Mouse (Mus musculus) kidney, embryonic 16.5 days (tissue): ENCODE data around the gene Cacng6. TPM values are rescaled to one million over a fixed set of nuclear protein-coding genes. Genes with fewer than 3 reads are reported as not detected.

Experiments used
- ATAC-seq: fragments of 200-750 bp; cut with Nextera tagmentation; 2 replicates; pipeline ENCODE4 v1.8.0; 2017; ENCODE audit warnings: moderate TSS enrichment; ENCODE audit not compliant: low FRiP score, low TSS enrichment
- H3K27ac ChIP-seq: fragments of 300-500 bp; sonication (generic); 2 replicates; pipeline ENCODE4 v1.5.1; 2014; ENCODE audit warnings: low read length
- H3K27me3 ChIP-seq: fragments of 300-500 bp; sonication (generic); 2 replicates; pipeline ENCODE4 v1.6.1; 2014; ENCODE audit warnings: low read length, control low read depth, mixed read lengths; ENCODE audit not compliant: insufficient read depth
- H3K36me3 ChIP-seq: fragments of 300-500 bp; sonication (generic); 2 replicates; pipeline ENCODE4 v1.6.1; 2014; ENCODE audit warnings: low read length, control low read depth, mixed read lengths; ENCODE audit not compliant: insufficient read depth
- H3K4me1 ChIP-seq: fragments of 300-500 bp; sonication (generic); 2 replicates; pipeline ENCODE4 v1.6.1; 2014; ENCODE audit warnings: low read length, control low read depth, mixed read lengths; ENCODE audit not compliant: insufficient read depth
- H3K4me2 ChIP-seq: fragments of 300-500 bp; sonication (generic); replicated peaks from 2 replicates; pipeline ENCODE4 v1.6.1; 2014; ENCODE audit warnings: low read depth, low read length
- H3K4me3 ChIP-seq: fragments of 300-500 bp; sonication (generic); 2 replicates; pipeline ENCODE4 v1.5.1; 2014; ENCODE audit warnings: mild to moderate bottlenecking, low read length
- H3K9ac ChIP-seq: fragments of 300-500 bp; sonication (generic); replicated peaks from 2 replicates; pipeline ENCODE4 v1.6.1; 2014; ENCODE audit warnings: low read length
- H3K9me3 ChIP-seq: fragments of 300-500 bp; sonication (generic); 2 replicates; pipeline ENCODE4 v1.6.1; 2016; ENCODE audit warnings: low read length, control low read depth
- WGBS: fragments of 180-500 bp; shearing (Covaris S2); extraction: QIAGEN DNeasy Blood & Tissue Kit; methylation state at CpG from one replicate; pipeline ENCODE4 v1.1.7; 2014; 5-methylcytosine and 5-hydroxymethylcytosine counted together
- polyA plus RNA-seq: library from polyadenylated mRNA; unstranded; fragments of >200 nt; fragmentation: Nextera tagmentation; extraction: Ambion mirVana; gene quantifications from 2 replicates; pipeline ENCODE4 v1.2.1, GENCODE M21; 2015

Gene Cacng6
- 0.19 and 0.22 TPM in 2 replicates for polyA plus RNA-seq

DNA sequence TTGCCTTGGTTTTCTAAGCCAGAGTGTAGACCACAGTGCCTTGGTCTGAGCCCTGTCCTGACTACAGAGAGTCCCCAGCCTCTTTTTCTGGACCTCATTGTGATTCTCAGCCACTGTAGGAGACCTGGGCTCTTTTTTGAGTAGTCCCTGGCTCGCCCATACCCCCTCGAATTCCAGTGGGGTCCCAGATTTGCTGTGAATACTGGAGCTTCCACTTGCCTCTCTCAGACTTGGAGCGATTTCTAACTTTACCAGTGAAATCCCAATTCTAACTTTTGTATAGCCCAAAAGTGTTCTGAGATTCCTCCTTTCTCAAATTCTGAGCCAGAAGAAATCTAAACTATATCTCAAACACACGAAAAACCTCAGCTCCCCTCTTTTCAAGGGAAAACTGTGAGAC lies at the start of gene Cacng6:
Gene Cacng6, plus strand, starts transcription at position 301 of the 400 bp plus-strand sequence.
- H3K9me3 ChIP-seq: no peaks in the 10 kb centered on the region
- peaks cover 8% of the 10 kb centered on the region; the same call in 1 of the 2 replicates for H3K4me1 ChIP-seq
- H3K27ac ChIP-seq: no peak within 1 kb of the TSS
- WGBS: 32% methylated on average over 4 of the region's 4 CpGs
- no peak within 1 kb of the TSS for H3K9ac ChIP-seq
- H3K36me3 ChIP-seq: no peaks in the 10 kb centered on the region
- H3K4me2 ChIP-seq: peak within 1 kb of the TSS; percentile 41
- H3K27me3 ChIP-seq: peaks cover 59% of the 10 kb centered on the region
- no peak for ATAC-seq
- peak within 1 kb of the TSS; percentile 9 for H3K4me3 ChIP-seq

DNA sequence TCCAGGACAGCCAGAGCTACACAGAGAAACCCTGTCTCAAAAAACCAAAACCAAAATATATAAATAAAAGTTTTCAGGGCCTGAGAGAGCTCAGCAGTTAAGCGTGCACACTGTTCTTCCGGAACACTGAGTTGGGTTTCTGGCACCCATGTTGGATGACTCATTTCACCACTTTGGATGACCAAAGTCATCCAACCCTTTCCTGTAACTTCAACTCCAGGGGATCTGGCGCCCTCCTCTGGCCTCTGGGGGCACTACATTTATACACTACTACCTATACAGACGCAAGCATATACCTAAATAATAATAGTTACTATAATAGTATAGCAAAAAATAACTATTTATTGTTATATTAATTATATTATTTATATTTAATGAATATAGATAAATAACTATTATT lies 47.2 kb upstream of the Cacng6 start:
- 55% methylated on average over 4 of the region's 4 CpGs for WGBS
- H3K9ac ChIP-seq: no peak overlapping the region
- H3K27me3 ChIP-seq: no peaks in the 10 kb centered on the region
- no peak overlapping the region for H3K4me2 ChIP-seq
- no peak overlapping the region for H3K27ac ChIP-seq
- no peak for ATAC-seq
- H3K9me3 ChIP-seq: no peaks in the 10 kb centered on the region
- no peak overlapping the region for H3K4me3 ChIP-seq
- H3K4me1 ChIP-seq: no peaks in the 10 kb centered on the region
- no peaks in the 10 kb centered on the region for H3K36me3 ChIP-seq

DNA sequence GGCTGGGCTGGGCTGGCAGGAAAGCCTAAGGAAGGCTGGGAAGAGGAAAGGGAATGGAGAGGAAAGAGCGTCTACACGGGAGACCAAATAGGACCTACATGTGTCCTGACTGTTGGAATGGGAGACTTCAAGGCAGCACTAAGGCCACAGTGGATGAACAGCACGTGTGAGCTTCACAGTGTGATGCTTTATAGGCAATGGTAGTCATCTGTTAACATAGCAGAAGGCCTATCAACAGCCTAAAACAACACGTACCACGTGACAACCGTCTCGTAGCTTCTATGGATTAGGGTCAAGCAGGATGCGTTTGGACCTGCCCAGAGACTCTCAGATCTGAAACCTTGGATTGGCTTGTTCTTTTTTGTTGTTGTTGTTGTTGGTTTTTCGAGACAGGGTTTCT lies 41.9 kb upstream of the Cacng6 start:
- H3K27me3 ChIP-seq: no peaks in the 10 kb centered on the region
- H3K9ac ChIP-seq: no peak overlapping the region
- H3K27ac ChIP-seq: no peak overlapping the region
- H3K4me3 ChIP-seq: no peak overlapping the region
- H3K9me3 ChIP-seq: no peaks in the 10 kb centered on the region
- H3K36me3 ChIP-seq: no peaks in the 10 kb centered on the region
- H3K4me1 ChIP-seq: no peaks in the 10 kb centered on the region
- H3K4me2 ChIP-seq: no peak overlapping the region
- ATAC-seq: no peak
- 87% methylated on average over 9 of the region's 9 CpGs for WGBS

- WGBS: 91% methylated on average over 5 of the region's 5 CpGs
- ATAC-seq: no peak
Observed at GRCm38 (mm10) chr7:3384807-3385319, 39.1 kb upstream of the Cacng6 start.

GRCm38 (mm10) chr7:3386036-3386730 lies 37.8 kb upstream of the Cacng6 start:
- no peak for ATAC-seq
- no peaks in the 10 kb centered on the region for H3K36me3 ChIP-seq
- H3K4me1 ChIP-seq: peaks cover 3% of the 10 kb centered on the region; the same call in 1 of the 2 replicates
- H3K4me3 ChIP-seq: no peak overlapping the region
- H3K27me3 ChIP-seq: no peaks in the 10 kb centered on the region
- no peak overlapping the region for H3K4me2 ChIP-seq
- H3K27ac ChIP-seq: no peak overlapping the region
- 80% methylated on average over 6 of the region's 6 CpGs for WGBS
- H3K9ac ChIP-seq: no peak overlapping the region
- no peaks in the 10 kb centered on the region for H3K9me3 ChIP-seq

More at GRCm38 (mm10) chr7:3384807-3385319, 39.1 kb upstream of the Cacng6 start:
- Histone ChIP-seq H3K9me3 (no peaks in the 10 kb centered on the region), H3K9ac (no peak overlapping the region), H3K27ac (no peak overlapping the region), H3K4me3 (no peak overlapping the region), H3K36me3 (no peaks in the 10 kb centered on the region), H3K27me3 (no peaks in the 10 kb centered on the region), H3K4me1 (no peaks in the 10 kb centered on the region), H3K4me2 (no peak overlapping the region)

DNA sequence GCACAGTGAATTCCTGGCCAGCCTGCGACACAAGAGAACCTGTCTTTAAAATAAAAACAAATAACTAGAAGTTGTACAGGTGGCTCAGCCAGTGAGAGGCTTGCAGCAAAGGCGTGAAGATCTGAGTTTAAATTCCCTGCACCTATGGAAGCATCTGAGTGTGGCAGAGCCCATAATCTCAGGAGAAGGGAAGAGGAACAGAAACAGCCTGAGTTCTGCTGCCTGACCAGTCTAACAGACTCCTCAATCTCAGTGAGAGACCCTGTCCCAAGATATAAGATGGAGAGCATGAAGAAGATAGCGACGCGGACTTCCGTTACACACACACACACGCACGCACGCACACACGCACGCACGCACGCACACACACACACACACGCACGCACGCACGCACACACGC lies 36.2 kb upstream of the Cacng6 start:
- Histone ChIP-seq H3K36me3 (no peaks in the 10 kb centered on the region), H3K27ac (no peak overlapping the region), H3K4me2 (no peak overlapping the region), H3K4me1 (peaks cover 5% of the 10 kb centered on the region; the same call in 1 of the 2 replicates), H3K9me3 (no peaks in the 10 kb centered on the region), H3K27me3 (no peaks in the 10 kb centered on the region), H3K4me3 (no peak overlapping the region), H3K9ac (no peak overlapping the region)
- WGBS: 86% methylated on average over 18 of the region's 18 CpGs
- no peak for ATAC-seq

- H3K36me3 ChIP-seq: no peaks in the 10 kb centered on the region
- H3K4me3 ChIP-seq: no peak overlapping the region
- no peaks in the 10 kb centered on the region for H3K9me3 ChIP-seq
- H3K4me2 ChIP-seq: no peak overlapping the region
- 61% methylated on average over 6 of the region's 6 CpGs for WGBS
- H3K9ac ChIP-seq: no peak overlapping the region
- no peak overlapping the region for H3K27ac ChIP-seq
- ATAC-seq: no peak
- H3K4me1 ChIP-seq: peaks cover 5% of the 10 kb centered on the region; the same call in 1 of the 2 replicates
- no peaks in the 10 kb centered on the region for H3K27me3 ChIP-seq
Observed at GRCm38 (mm10) chr7:3388885-3389284, 35.1 kb upstream of the Cacng6 start.

DNA sequence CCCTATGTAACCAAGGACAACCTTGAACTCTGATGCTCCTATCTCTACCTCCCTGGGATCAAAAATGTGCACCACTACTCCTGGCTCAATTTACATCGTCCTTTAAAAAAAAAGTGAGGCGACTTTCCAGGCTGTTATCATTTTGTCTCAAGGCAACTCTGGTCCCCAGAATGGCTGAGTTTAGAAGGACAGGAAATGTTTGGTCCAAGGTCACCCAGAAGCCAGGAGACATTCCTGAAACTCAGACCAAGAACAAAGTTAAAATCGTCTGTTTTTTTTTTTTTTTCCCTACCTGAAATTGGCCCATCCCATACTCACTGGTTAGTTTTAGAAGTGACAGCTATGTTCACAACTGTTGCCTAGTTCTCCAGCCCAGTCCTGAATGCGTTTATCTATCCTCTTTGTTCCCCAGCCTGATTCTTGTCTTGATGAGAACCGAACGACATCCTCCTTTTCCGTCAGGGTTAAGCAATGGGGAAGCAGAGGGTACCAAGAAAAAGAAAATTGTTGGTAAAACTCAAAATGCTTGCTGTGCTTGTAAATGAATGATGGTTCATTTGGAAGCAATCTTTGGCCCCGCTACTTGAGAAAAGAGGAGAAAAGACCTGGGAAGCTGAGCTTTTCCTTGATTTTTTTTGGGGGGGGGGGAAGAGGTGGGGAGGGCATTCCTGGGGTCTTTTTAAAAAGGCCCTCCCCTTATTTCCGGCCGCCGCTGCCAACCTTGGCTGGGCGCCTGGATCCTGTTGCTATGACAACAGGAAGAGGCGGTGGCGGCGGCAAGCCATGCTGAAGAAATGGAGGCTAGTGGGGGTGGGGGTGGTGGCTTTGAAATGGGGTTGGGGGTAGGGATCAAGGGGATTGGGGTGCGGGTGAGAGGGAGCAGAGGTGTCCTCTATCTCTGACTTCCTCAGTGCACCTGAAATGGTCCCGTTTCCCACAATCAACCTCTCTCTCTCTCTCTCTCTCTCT lies 34.3 kb upstream of the Cacng6 start:
- Histone ChIP-seq H3K36me3 (no peaks in the 10 kb centered on the region), H3K9ac (no peak overlapping the region), H3K27me3 (no peaks in the 10 kb centered on the region), H3K4me3 (peak overlapping the region; percentile 19), H3K27ac (no peak overlapping the region), H3K9me3 (no peaks in the 10 kb centered on the region), H3K4me2 (peak overlapping the region; percentile 49), H3K4me1 (peaks cover 5% of the 10 kb centered on the region; the same call in 1 of the 2 replicates)
- WGBS: 4% methylated on average over 14 of the region's 17 CpGs
- ATAC-seq: no peak

DNA sequence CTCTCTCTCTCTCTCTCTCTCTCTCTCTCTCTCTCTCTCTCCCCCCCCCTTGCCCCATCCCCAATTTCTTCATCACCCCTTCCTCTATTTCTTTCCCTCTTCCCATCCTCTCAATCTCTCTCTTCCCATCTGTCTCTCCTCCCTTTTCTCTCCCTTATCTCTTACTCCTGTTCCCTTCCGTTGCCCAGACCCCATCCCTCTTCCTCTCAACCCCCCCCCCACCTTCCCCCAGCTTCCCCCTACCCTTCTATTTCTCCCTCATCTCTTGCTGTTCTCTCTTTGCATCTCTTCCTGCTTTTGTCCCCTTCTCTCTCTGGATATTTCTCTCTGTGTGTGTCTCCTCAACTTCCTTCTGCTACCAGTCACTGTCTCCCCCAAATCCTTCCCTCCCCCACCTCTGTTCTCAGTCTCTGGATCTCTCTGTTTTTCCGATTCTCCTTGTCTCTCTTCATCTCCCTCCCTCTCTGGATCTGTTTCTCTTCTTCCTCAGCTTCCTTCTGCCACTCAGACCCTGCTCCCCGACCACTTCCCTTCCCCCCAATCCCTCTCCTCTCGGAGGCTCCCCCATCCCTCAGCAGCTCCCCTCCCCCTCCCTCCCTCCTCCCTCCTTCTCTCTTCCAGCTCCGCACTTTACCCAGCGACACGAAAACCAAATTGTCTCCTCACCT lies 33.4 kb upstream of the Cacng6 start, which contains the start of gene Cacng8:
Gene Cacng8, plus strand, starts transcription at position 271 of the 668 bp plus-strand sequence.
- WGBS: 0% methylated on average over 7 of the region's 7 CpGs
- Histone ChIP-seq H3K27me3 (no peaks in the 10 kb centered on the region), H3K4me3 (peak within 1 kb of the TSS; percentile 32), H3K4me2 (peak within 1 kb of the TSS; percentile 49), H3K36me3 (no peaks in the 10 kb centered on the region), H3K27ac (no peak within 1 kb of the TSS), H3K9me3 (no peaks in the 10 kb centered on the region), H3K4me1 (peaks cover 5% of the 10 kb centered on the region; the same call in 1 of the 2 replicates), H3K9ac (no peak within 1 kb of the TSS)
- ATAC-seq: no peak; the same call in 1 of the 2 replicates
